Mouse (Mus musculus): ENCODE results near the gene Gon7. TPM values are rescaled to one million over a fixed set of nuclear protein-coding genes. Genes with fewer than 3 reads are reported as not detected.

The Gon7 gene
- polyA plus RNA-seq, 1 experiment from 2014 or later: 32.3 TPM

- 74% methylated on average over 10 of the region's 10 CpGs for WGBS
- H3K27me3 ChIP-seq (ENCODE audit: insufficient read depth, low read length): no peaks in the 10 kb centered on the region
- H3K4me1 ChIP-seq (ENCODE audit: insufficient read depth): no peaks in the 10 kb centered on the region
- no peaks in the 10 kb centered on the region for H3K36me3 ChIP-seq (ENCODE audit: insufficient read depth)
- H3K4me2 ChIP-seq: no peak overlapping the region
- TF ChIP-seq CTCF (IDR thresholded peaks at IDR 0.05; ENCODE audit: low read depth): no peak
- no peaks in the 10 kb centered on the region for H3K9me3 ChIP-seq (ENCODE audit: low read depth, low read length)
- ATAC-seq (ENCODE audit: insufficient read depth): no peak
- no peak overlapping the region for H3K9ac ChIP-seq
- DNase-seq: no peak
- no peak overlapping the region for H3K27ac ChIP-seq (ENCODE audit: low read depth)
- H3K4me3 ChIP-seq (ENCODE audit: low read depth, low read length): no peak overlapping the region
Observed at GRCm38 (mm10) chr12:102714654-102715395, 42.8 kb downstream of the Gon7 start.

GRCm38 (mm10) chr12:102714116-102714515 lies 43.5 kb downstream of the Gon7 start:
- DNase-seq (no peak), ATAC-seq (ENCODE audit: insufficient read depth) (no peak)
- Histone ChIP-seq H3K27me3 (ENCODE audit: insufficient read depth, low read length) (no peaks in the 10 kb centered on the region), H3K9me3 (ENCODE audit: low read depth, low read length) (no peaks in the 10 kb centered on the region), H3K4me3 (ENCODE audit: low read depth, low read length) (no peak overlapping the region), H3K4me2 (no peak overlapping the region), H3K4me1 (ENCODE audit: insufficient read depth) (no peaks in the 10 kb centered on the region), H3K27ac (ENCODE audit: low read depth) (no peak overlapping the region), H3K9ac (no peak overlapping the region), H3K36me3 (ENCODE audit: insufficient read depth) (no peaks in the 10 kb centered on the region)
- TF ChIP-seq CTCF (IDR thresholded peaks at IDR 0.05; ENCODE audit: low read depth): no peak
- 65% methylated on average over 2 of the region's 2 CpGs for WGBS

GRCm38 (mm10) chr12:102713153-102713865 lies 44.3 kb downstream of the Gon7 start:
- no peak overlapping the region for H3K4me2 ChIP-seq
- H3K4me1 ChIP-seq (ENCODE audit: insufficient read depth): no peaks in the 10 kb centered on the region
- TF ChIP-seq CTCF (IDR thresholded peaks at IDR 0.05; ENCODE audit: low read depth): no peak
- H3K9ac ChIP-seq: no peak overlapping the region
- no peaks in the 10 kb centered on the region for H3K36me3 ChIP-seq (ENCODE audit: insufficient read depth)
- no peaks in the 10 kb centered on the region for H3K9me3 ChIP-seq (ENCODE audit: low read depth, low read length)
- H3K27me3 ChIP-seq (ENCODE audit: insufficient read depth, low read length): no peaks in the 10 kb centered on the region
- no peak overlapping the region for H3K4me3 ChIP-seq (ENCODE audit: low read depth, low read length)
- ATAC-seq (ENCODE audit: insufficient read depth) (no peak), DNase-seq (no peak)
- H3K27ac ChIP-seq (ENCODE audit: low read depth): no peak overlapping the region
- WGBS: 58% methylated on average over 20 of the region's 20 CpGs

GRCm38 (mm10) chr12:102710851-102711375 lies 46.7 kb downstream of the Gon7 start:
- no peak overlapping the region for H3K9ac ChIP-seq
- no peaks in the 10 kb centered on the region for H3K27me3 ChIP-seq (ENCODE audit: insufficient read depth, low read length)
- no peaks in the 10 kb centered on the region for H3K9me3 ChIP-seq (ENCODE audit: low read depth, low read length)
- no peak overlapping the region for H3K27ac ChIP-seq (ENCODE audit: low read depth)
- DNase-seq (no peak), ATAC-seq (ENCODE audit: insufficient read depth) (no peak)
- H3K4me1 ChIP-seq (ENCODE audit: insufficient read depth): no peaks in the 10 kb centered on the region
- H3K36me3 ChIP-seq (ENCODE audit: insufficient read depth): no peaks in the 10 kb centered on the region
- H3K4me2 ChIP-seq: no peak overlapping the region
- no peak for TF ChIP-seq CTCF (IDR thresholded peaks at IDR 0.05; ENCODE audit: low read depth)
- 66% methylated on average over 4 of the region's 4 CpGs for WGBS
- H3K4me3 ChIP-seq (ENCODE audit: low read depth, low read length): no peak overlapping the region

- H3K9ac ChIP-seq: no peak overlapping the region
- no peak for DNase-seq
- no peak for ATAC-seq (ENCODE audit: insufficient read depth)
- H3K27me3 ChIP-seq (ENCODE audit: insufficient read depth, low read length): no peaks in the 10 kb centered on the region
- H3K27ac ChIP-seq (ENCODE audit: low read depth): no peak overlapping the region
- H3K4me3 ChIP-seq (ENCODE audit: low read depth, low read length): no peak overlapping the region
- 77% methylated on average over 5 of the region's 5 CpGs for WGBS
- H3K9me3 ChIP-seq (ENCODE audit: low read depth, low read length): no peaks in the 10 kb centered on the region
- no peak overlapping the region for H3K4me2 ChIP-seq
- H3K4me1 ChIP-seq (ENCODE audit: insufficient read depth): peaks cover 4% of the 10 kb centered on the region; the same call in 1 of the 2 replicates
- H3K36me3 ChIP-seq (ENCODE audit: insufficient read depth): no peaks in the 10 kb centered on the region
- no peak for TF ChIP-seq CTCF (IDR thresholded peaks at IDR 0.05; ENCODE audit: low read depth)
Observed at GRCm38 (mm10) chr12:102709896-102710295, 47.7 kb downstream of the Gon7 start.

GRCm38 (mm10) chr12:102708220-102708619 lies 49.4 kb downstream of the Gon7 start:
- Histone ChIP-seq H3K36me3 (ENCODE audit: insufficient read depth) (no peaks in the 10 kb centered on the region), H3K27ac (ENCODE audit: low read depth) (no peak overlapping the region), H3K4me2 (no peak overlapping the region), H3K9me3 (ENCODE audit: low read depth, low read length) (no peaks in the 10 kb centered on the region), H3K4me1 (ENCODE audit: insufficient read depth) (peaks cover 7% of the 10 kb centered on the region), H3K4me3 (ENCODE audit: low read depth, low read length) (no peak overlapping the region), H3K9ac (no peak overlapping the region), H3K27me3 (ENCODE audit: insufficient read depth, low read length) (no peaks in the 10 kb centered on the region)
- DNase-seq (no peak), ATAC-seq (ENCODE audit: insufficient read depth) (no peak)
- TF ChIP-seq CTCF (IDR thresholded peaks at IDR 0.05; ENCODE audit: low read depth): no peak; the same call in 1 of the 2 replicates
- 57% methylated on average over 11 of the region's 11 CpGs for WGBS

- 84% methylated on average over 10 of the region's 10 CpGs for WGBS
- peaks cover 7% of the 10 kb centered on the region for H3K4me1 ChIP-seq (ENCODE audit: insufficient read depth)
- H3K4me2 ChIP-seq: no peak overlapping the region
- H3K27me3 ChIP-seq (ENCODE audit: insufficient read depth, low read length): no peaks in the 10 kb centered on the region
- H3K9ac ChIP-seq: no peak overlapping the region
- DNase-seq (no peak), ATAC-seq (ENCODE audit: insufficient read depth) (no peak)
- no peak overlapping the region for H3K27ac ChIP-seq (ENCODE audit: low read depth)
- no peak overlapping the region for H3K4me3 ChIP-seq (ENCODE audit: low read depth, low read length)
- TF ChIP-seq CTCF (IDR thresholded peaks at IDR 0.05; ENCODE audit: low read depth): no peak
- H3K9me3 ChIP-seq (ENCODE audit: low read depth, low read length): no peaks in the 10 kb centered on the region
- no peaks in the 10 kb centered on the region for H3K36me3 ChIP-seq (ENCODE audit: insufficient read depth)
Observed at GRCm38 (mm10) chr12:102706833-102707463, 50.7 kb downstream of the Gon7 start.

Measured in lung, embryonic 14.5 days (tissue).